ENCODE assay signal across 14 mouse cellular contexts in the genomic region with DNA sequence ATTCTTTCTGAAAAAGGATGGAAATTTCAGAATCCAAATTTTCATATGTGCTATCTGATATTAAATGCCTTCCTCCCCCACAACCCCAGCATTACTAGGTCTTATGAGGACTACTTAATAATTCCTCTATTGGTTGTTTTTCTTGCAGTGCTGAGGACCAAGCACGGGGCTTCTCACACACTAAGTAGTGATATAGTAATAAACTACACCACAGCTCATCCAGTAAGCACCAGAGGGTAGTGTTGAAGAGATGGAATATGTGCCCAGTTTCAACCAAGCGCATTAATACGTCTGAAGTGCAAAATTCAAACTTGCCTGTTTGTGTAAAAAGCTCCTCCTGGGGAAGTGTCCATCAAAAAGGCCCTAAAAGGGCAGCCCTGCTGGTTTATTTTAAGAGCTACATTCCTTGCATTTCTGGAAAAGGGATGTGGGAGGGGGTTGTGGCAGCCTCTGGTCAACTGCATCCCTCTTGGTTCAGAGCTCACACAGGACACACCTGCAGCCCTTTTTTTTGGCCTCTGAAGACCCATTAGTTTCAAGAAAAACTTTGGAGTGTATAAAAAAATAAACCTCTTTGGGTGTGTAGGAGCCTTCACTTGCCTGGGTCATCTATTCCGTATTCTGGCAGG.
DNase-seq lines count a peak whose midpoint lies in the region; ATAC-seq lines count a peak whose summit lies in the region.
"Had no signal": no experiment of that assay in that cellular context is flagged by ENCODE, and none has a peak within 500 bp of the region (broad histone marks: within the 10 kb centered on the region; RNA-seq: fewer than 3 reads in every experiment).

No protein-coding gene starts in this region.

- WGBS in heart, embryonic 15.5 days = 47% methylated on average over 4 of the region's 4 CpGs
- whole genome bisulfite sequencing in midbrain, embryonic 11.5 days = 76% methylated on average over 4 of the region's 4 CpGs
- WGBS in midbrain, embryonic 16.5 days = 63% methylated on average over 4 of the region's 4 CpGs

- H3K4me2 ChIP-seq in heart, embryonic 15.5 days = no peak overlapping the region
- no peak overlapping the region for H3K4me2 ChIP-seq in midbrain, embryonic 11.5 days
- H3K4me2 ChIP-seq in midbrain, embryonic 16.5 days (ENCODE audit: low read length) = no peak overlapping the region
- H3K4me2 ChIP-seq: embryonic facial prominence, embryonic 15.5 days had no signal

- H3K9ac ChIP-seq in heart, embryonic 15.5 days = no peak overlapping the region
- H3K9ac ChIP-seq in midbrain, embryonic 11.5 days (ENCODE audit: low read length) = no peak overlapping the region
- no peak overlapping the region for H3K9ac ChIP-seq in midbrain, embryonic 16.5 days (ENCODE audit: low read depth, low read length)
- H3K9ac ChIP-seq: embryonic facial prominence, embryonic 15.5 days; forebrain, postnatal 0 days had no signal

- H3K4me3 ChIP-seq in heart, embryonic 15.5 days = no peak overlapping the region
- H3K4me3 ChIP-seq in midbrain, embryonic 11.5 days (ENCODE audit: low read depth, low read length) = no peak overlapping the region
- H3K4me3 ChIP-seq in midbrain, embryonic 16.5 days (ENCODE audit: low read depth, low read length) = no peak overlapping the region
- H3K4me3 ChIP-seq: embryonic facial prominence, embryonic 15.5 days had no signal

- no peaks in the 10 kb centered on the region for H3K36me3 ChIP-seq in heart, embryonic 15.5 days
- H3K36me3 ChIP-seq in midbrain, embryonic 11.5 days (ENCODE audit: control insufficient read depth, insufficient read depth, low read length) = no peaks in the 10 kb centered on the region
- H3K36me3 ChIP-seq in midbrain, embryonic 16.5 days (ENCODE audit: control insufficient read depth, insufficient read depth, low read length) = no peaks in the 10 kb centered on the region
- H3K36me3 ChIP-seq: embryonic facial prominence, embryonic 15.5 days had no signal

- no peak for DNase-seq in heart, adult 9 months (ENCODE audit: low spot score in 2 of 2)
- peak; percentile 80 for DNase-seq in midbrain, embryonic 11.5 days (ENCODE audit: low spot score, missing footprints)
- peak; percentile 78 for DNase-seq in forelimb bud, embryonic 11.5 days (ENCODE audit: low read depth, low spot score)
- DNase-seq in right cerebral cortex, postnatal 10 days (ENCODE audit: low spot score in 2 of 2) = no peak
- no peak for DNase-seq in frontal cortex, postnatal 25 days (ENCODE audit: low spot score in 2 of 2)
- DNase-seq: cerebellum, adult 2 months; forebrain, postnatal 0 days had no signal

- peak overlapping the region; percentile 36; the same call in 1 of the 2 replicates for H3K27ac ChIP-seq in heart, embryonic 15.5 days
- no peak overlapping the region for H3K27ac ChIP-seq in midbrain, embryonic 11.5 days (ENCODE audit: low read depth, low read length)
- H3K27ac ChIP-seq in midbrain, embryonic 16.5 days (ENCODE audit: low read length) = no peak overlapping the region
- H3K27ac ChIP-seq: embryonic facial prominence, embryonic 15.5 days; macrophage; stomach, postnatal 0 days had no signal

- no peak for ATAC-seq in heart, embryonic 15.5 days (replicated peaks; ENCODE audit: insufficient number of reproducible peaks, insufficient read depth, low FRiP score, low read depth)
- no peak for ATAC-seq in midbrain, embryonic 11.5 days (ENCODE audit: low FRiP score)
- ATAC-seq in midbrain, embryonic 16.5 days = no peak
- ATAC-seq: CD4-positive, CD25-positive, alpha-beta regulatory T cell, adult 4 months; intestine, embryonic 16.5 days had no signal

- no peaks in the 10 kb centered on the region for H3K9me3 ChIP-seq in heart, embryonic 15.5 days (replicated peaks)
- H3K9me3 ChIP-seq in midbrain, embryonic 11.5 days (ENCODE audit: control insufficient read depth, low read length) = no peaks in the 10 kb centered on the region
- no peaks in the 10 kb centered on the region for H3K9me3 ChIP-seq in midbrain, embryonic 16.5 days (replicated peaks; ENCODE audit: control insufficient read depth, low read length, poor library complexity, severe bottlenecking)
- H3K9me3 ChIP-seq: embryonic facial prominence, embryonic 15.5 days had no signal

- no peaks in the 10 kb centered on the region for H3K27me3 ChIP-seq in heart, embryonic 15.5 days
- H3K27me3 ChIP-seq in midbrain, embryonic 11.5 days (ENCODE audit: control insufficient read depth, insufficient read depth, low read length) = no peaks in the 10 kb centered on the region
- no peaks in the 10 kb centered on the region for H3K27me3 ChIP-seq in midbrain, embryonic 16.5 days (ENCODE audit: control insufficient read depth, insufficient read depth, low read depth, low read length)
- H3K27me3 ChIP-seq: embryonic facial prominence, embryonic 15.5 days had no signal

- peaks cover 13% of the 10 kb centered on the region for H3K4me1 ChIP-seq in heart, embryonic 15.5 days (replicated peaks)
- no peaks in the 10 kb centered on the region for H3K4me1 ChIP-seq in midbrain, embryonic 11.5 days (ENCODE audit: control insufficient read depth, insufficient read depth, low read length)
- peaks cover 12% of the 10 kb centered on the region for H3K4me1 ChIP-seq in midbrain, embryonic 16.5 days (ENCODE audit: control insufficient read depth, insufficient read depth, low read length)

Comparison
In these comparisons a context has a peak if more than half of its experiments do, and no peak if none do; other contexts are left out.
1. DNase-seq: peak in midbrain, embryonic 11.5 days (single experiment) and forelimb bud, embryonic 11.5 days (single experiment); none in heart, adult 9 months (0 of 2), right cerebral cortex, postnatal 10 days (0 of 2) and frontal cortex, postnatal 25 days (0 of 2).